ENCODE assay signal across 8 mouse cellular contexts in genomic region chr4:136174216-136175193, GRCm38 (mm10). TPM values are rescaled to one million over a fixed set of nuclear protein-coding genes. Genes with fewer than 3 reads are reported as not detected.
DNase-seq lines count a peak whose midpoint lies in the region; ATAC-seq and TF ChIP-seq lines count a peak whose summit lies in the region.

No protein-coding gene starts in this region.

- no peak for TF ChIP-seq EP300 in heart, postnatal 0 days (IDR thresholded peaks at IDR 0.05; ENCODE audit: low read depth)

- TF ChIP-seq CTCF in heart, postnatal 0 days (IDR thresholded peaks at IDR 0.05; ENCODE audit: low read depth) = no peak
- TF ChIP-seq CTCF in lung, adult 2 months (IDR thresholded peaks at IDR 0.05; ENCODE audit: insufficient read depth, low read length) = no peak

- DNase-seq in gastrocnemius, postnatal 10 days = peak; percentile 63
- DNase-seq in gastrocnemius, adult 18-20 months (ENCODE audit: low spot score) = no peak
- DNase-seq in MEL-GATA-1-ER (ENCODE audit: extremely low read depth, low read depth) = peak; percentile 84
- no peak for DNase-seq in heart, postnatal 0 days (ENCODE audit: low spot score)
- DNase-seq in lung, adult 2 months = peak; percentile 52
- peak; percentile 84 to 89 for DNase-seq in spleen, postnatal 14 days (ENCODE audit: low spot score in 2 of 2)
- DNase-seq in left cerebral cortex, postnatal 14 days (ENCODE audit: low spot score in 2 of 2) = no peak
- no peak for DNase-seq in ovary, postnatal 36 days (ENCODE audit: low spot score)

- ATAC-seq in heart, postnatal 0 days (ENCODE audit: insufficient read depth, low read depth) = no peak

- H3K9ac ChIP-seq in heart, postnatal 0 days (replicated peaks; ENCODE audit: low read depth, low read length) = no peak overlapping the region

- H3K4me2 ChIP-seq in heart, postnatal 0 days (ENCODE audit: low read depth, low read length) = peak overlapping the region; percentile 100; the same call in 1 of the 2 replicates

- 62% methylated on average over 13 of the region's 13 CpGs for WGBS in heart, postnatal 0 days
- whole genome bisulfite sequencing in lung, adult 2 months = 56% methylated on average over 13 of the region's 13 CpGs

- H3K4me3 ChIP-seq in heart, postnatal 0 days (ENCODE audit: low read depth, low read length) = no peak overlapping the region
- no peak overlapping the region for H3K4me3 ChIP-seq in lung, adult 2 months (replicated peaks; ENCODE audit: extremely low read depth, low read depth, low read length)

- no peaks in the 10 kb centered on the region for H3K9me3 ChIP-seq in heart, postnatal 0 days (replicated peaks; ENCODE audit: control insufficient read depth, low read length)

- H3K27ac ChIP-seq in heart, postnatal 0 days (ENCODE audit: low read depth) = no peak overlapping the region

- peak; percentile 10; the same call in 1 of the 2 replicates for TF ChIP-seq POLR2A in lung, adult 2 months (IDR thresholded peaks at IDR 0.05; ENCODE audit: borderline replicate concordance, extremely low read depth, low read depth, low read length)

- intact Hi-C loops in left cerebral cortex, postnatal 14 days (cut with DNase I) = no loop called here

- no peaks in the 10 kb centered on the region for H3K36me3 ChIP-seq in heart, postnatal 0 days (replicated peaks; ENCODE audit: control insufficient read depth, insufficient read depth, low read length)

- no peaks in the 10 kb centered on the region for H3K27me3 ChIP-seq in heart, postnatal 0 days (ENCODE audit: control insufficient read depth, insufficient read depth, low read length)

- H3K4me1 ChIP-seq in heart, postnatal 0 days (ENCODE audit: control insufficient read depth, insufficient read depth) = peaks cover 17% of the 10 kb centered on the region
- H3K4me1 ChIP-seq in lung, adult 2 months (ENCODE audit: control insufficient read depth, insufficient read depth, low read length) = peaks cover 20% of the 10 kb centered on the region

RNA-seq across cellular contexts. Expression of gene E2f2, which starts 2.3 kb away (rescaled TPM):
- 10 to 100 TPM in 1 of 2 experiments, 1 to 10 TPM in 1; 6.9 to 11.0 TPM for total RNA-seq in gastrocnemius, postnatal 10 days (2021)
- total RNA-seq in gastrocnemius, adult 18-20 months (2021) = under 1 TPM; 0.73 to 0.76 TPM
- 6.4 and 6.9 TPM in 2 replicates for total RNA-seq in heart, postnatal 0 days (2014; rRNA removed; ENCODE audit: low replicate concordance)
- polyA plus RNA-seq in heart, postnatal 0 days (2015; fragmentation: Nextera tagmentation; extraction: Ambion mirVana) = 2.4 and 2.6 TPM in 2 replicates
- polyA plus RNA-seq in lung, adult 2 months (2012; rRNA removed) = 8.9 and 11.2 TPM in 2 replicates
- total RNA-seq in left cerebral cortex, postnatal 14 days (2021) = under 1 TPM; 0.90 to 0.93 TPM

RNA-seq across cellular contexts. Expression of gene Id3, which starts 31.2 kb away (rescaled TPM):
- total RNA-seq in gastrocnemius, postnatal 10 days (2021) = 10 to 100 TPM; 33.3 to 48.8 TPM
- total RNA-seq in gastrocnemius, adult 18-20 months (2021) = 10 to 100 TPM; 13.7 to 24.1 TPM
- 238 and 259 TPM in 2 replicates for total RNA-seq in heart, postnatal 0 days (2014; rRNA removed; ENCODE audit: low replicate concordance)
- 169 and 188 TPM in 2 replicates for polyA plus RNA-seq in heart, postnatal 0 days (2015; fragmentation: Nextera tagmentation; extraction: Ambion mirVana)
- polyA plus RNA-seq in lung, adult 2 months (2012; rRNA removed) = 390 and 505 TPM in 2 replicates
- total RNA-seq in left cerebral cortex, postnatal 14 days (2021) = 10 to 100 TPM; 30.2 to 53.1 TPM

RNA-seq across cellular contexts. Expression of gene Asap3, which starts 31.7 kb away (rescaled TPM):
- total RNA-seq in gastrocnemius, postnatal 10 days (2021) = 10 to 100 TPM in 1 of 2 experiments, 1 to 10 TPM in 1; 7.2 to 10.1 TPM
- total RNA-seq in gastrocnemius, adult 18-20 months (2021) = 1 to 10 TPM; 1.4 to 1.5 TPM
- 2.9 and 3.2 TPM in 2 replicates for total RNA-seq in heart, postnatal 0 days (2014; rRNA removed; ENCODE audit: low replicate concordance)
- 1.7 and 2.0 TPM in 2 replicates for polyA plus RNA-seq in heart, postnatal 0 days (2015; fragmentation: Nextera tagmentation; extraction: Ambion mirVana)
- polyA plus RNA-seq in lung, adult 2 months (2012; rRNA removed) = 8.7 and 9.3 TPM in 2 replicates
- total RNA-seq in left cerebral cortex, postnatal 14 days (2021) = 1 to 10 TPM; 3.9 to 4.2 TPM

Comparison
In these comparisons a context has a peak if more than half of its experiments do, and no peak if none do; other contexts are left out.
1. DNase-seq: peak in gastrocnemius, postnatal 10 days (single experiment), MEL-GATA-1-ER (single experiment), lung, adult 2 months (single experiment) and spleen, postnatal 14 days (2 of 2); none in gastrocnemius, adult 18-20 months (single experiment), heart, postnatal 0 days (single experiment), left cerebral cortex, postnatal 14 days (0 of 2) and ovary, postnatal 36 days (single experiment).